Mouse (Mus musculus): ENCODE measurements around the gene Cdhr3. TPM values are rescaled to one million over a fixed set of nuclear protein-coding genes. Genes with fewer than 3 reads are reported as not detected.

Cdhr3 gene
- total RNA-seq, 2 experiments from 2014 or later: 0.76 to 1.8 TPM

GRCm38 (mm10) chr12:33040811-33041210 lies 51.9 kb downstream of the Cdhr3 start:
- intact Hi-C loops (cut with DNase I): no loop called here
- no peak for DNase-seq (ENCODE audit: low spot score in 2 of 2)

GRCm38 (mm10) chr12:33038676-33039075 lies 54.0 kb downstream of the Cdhr3 start:
- intact Hi-C loops (cut with DNase I): no loop called here
- no peak for DNase-seq (ENCODE audit: low spot score in 2 of 2)

GRCm38 (mm10) chr12:33035719-33036521 lies 56.8 kb downstream of the Cdhr3 start:
- DNase-seq (ENCODE audit: low spot score in 2 of 2): peak; percentile 86 to 92
- intact Hi-C loops (cut with DNase I): no loop called here

GRCm38 (mm10) chr12:33035089-33035718 lies 57.5 kb downstream of the Cdhr3 start:
- intact Hi-C loops (cut with DNase I): no loop called here
- no peak for DNase-seq (ENCODE audit: low spot score in 2 of 2)

- intact Hi-C loops (cut with DNase I): no loop called here
- no peak for DNase-seq (ENCODE audit: low spot score in 2 of 2)
These were observed 58.2 kb downstream of the Cdhr3 start for GRCm38 (mm10) chr12:33034343-33035088.

GRCm38 (mm10) chr12:33033221-33033620 lies 59.5 kb downstream of the Cdhr3 start:
- intact Hi-C loops (cut with DNase I): no loop called here
- no peak for DNase-seq (ENCODE audit: low spot score in 2 of 2)

GRCm38 (mm10) chr12:33030589-33030988 lies 62.1 kb downstream of the Cdhr3 start:
- intact Hi-C loops (cut with DNase I): no loop called here
- no peak for DNase-seq (ENCODE audit: low spot score in 2 of 2)

- intact Hi-C loops (cut with DNase I): no loop called here
These were observed 62.6 kb downstream of the Cdhr3 start for GRCm38 (mm10) chr12:33030066-33030465.

GRCm38 (mm10) chr12:33028708-33029107 lies 64.0 kb downstream of the Cdhr3 start:
- intact Hi-C loops (cut with DNase I): loop anchor here (5.0 to 10.0 kb wide), 3 partner anchors 246 to 399 kb away; partner anchors contain the start of gene Twistnb
- DNase-seq (ENCODE audit: low spot score in 2 of 2): no peak

More at GRCm38 (mm10) chr12:33030066-33030465, 62.6 kb downstream of the Cdhr3 start:
- no peak for DNase-seq (ENCODE audit: low spot score in 2 of 2)

GRCm38 (mm10) chr12:33028109-33028691 lies 64.5 kb downstream of the Cdhr3 start:
- intact Hi-C loops (cut with DNase I): loop anchor here (5.0 to 10.0 kb wide), 3 partner anchors 247 to 399 kb away; partner anchors contain the start of gene Twistnb
- no peak for DNase-seq (ENCODE audit: low spot score in 2 of 2)

GRCm38 (mm10) chr12:33027093-33027492 lies 65.6 kb downstream of the Cdhr3 start:
- DNase-seq (ENCODE audit: low spot score in 2 of 2): peak; percentile 71 to 83
- intact Hi-C loops (cut with DNase I): loop anchor here (1.0 to 10.0 kb wide), 6 partner anchors 82 to 400 kb away; partner anchors contain the start of genes Atxn7l1 and Twistnb

GRCm38 (mm10) chr12:33024524-33024923 lies 68.2 kb downstream of the Cdhr3 start:
- intact Hi-C loops (cut with DNase I): loop anchor here (10.0 kb wide), 1 partner anchor 250 kb away; no protein-coding TSS in a partner anchor

GRCm38 (mm10) chr12:33021751-33022150 lies 70.9 kb downstream of the Cdhr3 start:
- intact Hi-C loops (cut with DNase I): loop anchor here (10.0 kb wide), 1 partner anchor 253 kb away; no protein-coding TSS in a partner anchor

More at GRCm38 (mm10) chr12:33024524-33024923, 68.2 kb downstream of the Cdhr3 start:
- no peak for DNase-seq (ENCODE audit: low spot score in 2 of 2)

GRCm38 (mm10) chr12:33021140-33021539 lies 71.5 kb downstream of the Cdhr3 start:
- intact Hi-C loops (cut with DNase I): loop anchor here (10.0 kb wide), 1 partner anchor 254 kb away; no protein-coding TSS in a partner anchor

More at GRCm38 (mm10) chr12:33021751-33022150, 70.9 kb downstream of the Cdhr3 start:
- DNase-seq (ENCODE audit: low spot score in 2 of 2): no peak

GRCm38 (mm10) chr12:33020011-33020410 lies 72.7 kb downstream of the Cdhr3 start:
- intact Hi-C loops (cut with DNase I): loop anchor here (10.0 kb wide), 1 partner anchor 255 kb away; no protein-coding TSS in a partner anchor
- DNase-seq (ENCODE audit: low spot score in 2 of 2): no peak

More at GRCm38 (mm10) chr12:33021140-33021539, 71.5 kb downstream of the Cdhr3 start:
- DNase-seq (ENCODE audit: low spot score in 2 of 2): peak in 1 of 2 experiments; percentile 64

- intact Hi-C loops (cut with DNase I): loop anchor here (10.0 kb wide), 1 partner anchor 104 kb away; no protein-coding TSS in a partner anchor
- DNase-seq (ENCODE audit: low spot score in 2 of 2): no peak
These were observed 74.1 kb downstream of the Cdhr3 start for GRCm38 (mm10) chr12:33018601-33019000.

GRCm38 (mm10) chr12:33016824-33017705 lies 75.6 kb downstream of the Cdhr3 start:
- intact Hi-C loops (cut with DNase I): loop anchor here (10.0 kb wide), 1 partner anchor 102 kb away; no protein-coding TSS in a partner anchor
- no peak for DNase-seq (ENCODE audit: low spot score in 2 of 2)

- DNase-seq (ENCODE audit: low spot score in 2 of 2): no peak
- intact Hi-C loops (cut with DNase I): loop anchor here (10.0 kb wide), 1 partner anchor 100 kb away; no protein-coding TSS in a partner anchor
These were observed 77.6 kb downstream of the Cdhr3 start for GRCm38 (mm10) chr12:33015103-33015502.

Data from left cerebral cortex, postnatal 25 days (tissue).